Mouse (Mus musculus) CH12.LX (cell line): ENCODE data around the gene Sema4g. TPM values are rescaled to one million over a fixed set of nuclear protein-coding genes. Genes with fewer than 3 reads are reported as not detected.

Experiments
- DNase-seq: peaks from one replicate; pipeline ENCODE4 v3.0.0-alpha.2; 2013; ENCODE audit errors: extremely low read depth
- H3K27ac ChIP-seq: 2 replicates; pipeline ENCODE4 v1.5.1; 2012; ENCODE audit warnings: low read depth, mild to moderate bottlenecking, control low read depth, moderate library complexity; ENCODE audit not compliant: insufficient read depth
- H3K27me3 ChIP-seq: replicated peaks from 2 replicates; pipeline ENCODE3; 2012; ENCODE audit warnings: inconsistent platforms
- H3K36me3 ChIP-seq, 2 experiments: replicated peaks in 1 of 2; 2 replicates each; pipeline versions ENCODE3 to v1.6.1; 2012; ENCODE audit warnings: inconsistent platforms in 1 of 2, low read length in 1 of 2, mild to moderate bottlenecking in 1 of 2, mixed read lengths in 1 of 2, moderate library complexity in 1 of 2; ENCODE audit not compliant: control insufficient read depth in 1 of 2, insufficient read depth in 1 of 2
- H3K4me1 ChIP-seq, 2 experiments: 2 replicates each; pipeline ENCODE4 v1.6.1; 2012; ENCODE audit warnings: inconsistent platforms in 1 of 2, moderate library complexity in 1 of 2; ENCODE audit not compliant: insufficient read depth in 2 of 2, control insufficient read depth in 1 of 2
- H3K4me2 ChIP-seq: 2 replicates; pipeline ENCODE4 v1.6.1; 2012; ENCODE audit warnings: low read depth, mild to moderate bottlenecking, control low read depth; ENCODE audit not compliant: poor library complexity, insufficient read depth, severe bottlenecking
- H3K4me3 ChIP-seq, 3 experiments: fragments of 150-350 bp in 1 of 3; sonication (generic) in 1 of 3; replicated peaks in 1 of 3; 2 replicates each; pipeline versions ENCODE3 to v1.5.1; 2011 to 2012; ENCODE audit warnings: low read depth in 2 of 3, low read length in 2 of 3, mild to moderate bottlenecking in 2 of 3, moderate library complexity in 2 of 3, control low read depth in 1 of 3, improper control_type of control experiment in 1 of 3, inconsistent platforms in 1 of 3, mixed read lengths in 1 of 3; ENCODE audit not compliant: poor library complexity in 1 of 3
- H3K79me2 ChIP-seq: replicated peaks from 2 replicates; pipeline ENCODE4 v1.6.1; 2012; ENCODE audit warnings: mild to moderate bottlenecking, moderate library complexity; ENCODE audit not compliant: control insufficient read depth, poor library complexity, insufficient read depth, severe bottlenecking; ENCODE audit errors: extremely low read depth
- H3K9ac ChIP-seq: 2 replicates; pipeline ENCODE4 v1.6.1; 2012; ENCODE audit warnings: low read depth, mild to moderate bottlenecking, control low read depth, moderate library complexity; ENCODE audit not compliant: insufficient read depth
- H3K9me3 ChIP-seq: replicated peaks from 2 replicates; pipeline ENCODE3; 2012; ENCODE audit warnings: low read length, inconsistent platforms, mixed read lengths
- CHD1 ChIP-seq: IDR thresholded peaks from 2 replicates; pipeline ENCODE4 v1.6.1; 2012; ENCODE audit warnings: low read depth, low read length, improper control_type of control experiment, inconsistent platforms
- E2F4 ChIP-seq: IDR thresholded peaks from 2 replicates; pipeline ENCODE4 v1.6.1; 2011; ENCODE audit warnings: low read depth, low read length, improper control_type of control experiment; ENCODE audit not compliant: insufficient replicate concordance
- ETS1 ChIP-seq: conservative IDR thresholded peaks from 2 replicates; pipeline ENCODE4 v1.6.1; 2012; ENCODE audit warnings: low read depth, mild to moderate bottlenecking, inconsistent platforms, low read length, improper control_type of control experiment, moderate library complexity
- MAX ChIP-seq: IDR thresholded peaks from 2 replicates; pipeline ENCODE4 v1.6.1; 2011; ENCODE audit warnings: low read length, improper control_type of control experiment
- MAZ ChIP-seq: IDR thresholded peaks from 2 replicates; pipeline ENCODE4 v1.6.1; 2012; ENCODE audit warnings: low read depth, mild to moderate bottlenecking, inconsistent platforms, low read length, improper control_type of control experiment, moderate library complexity
- NELFE ChIP-seq: IDR thresholded peaks from 2 replicates; pipeline ENCODE4 v1.6.1; 2011; ENCODE audit warnings: low read depth, low read length, improper control_type of control experiment
- RAD21 ChIP-seq: IDR thresholded peaks from 2 replicates; pipeline ENCODE4 v1.6.1; 2011; ENCODE audit warnings: low read depth, mild to moderate bottlenecking, low read length, improper control_type of control experiment, moderate library complexity
- RCOR1 ChIP-seq: conservative IDR thresholded peaks from 2 replicates; pipeline ENCODE4 v1.6.1; 2012; ENCODE audit warnings: low read depth, mild to moderate bottlenecking, inconsistent platforms, low read length, improper control_type of control experiment
- SMC3 ChIP-seq: IDR thresholded peaks from 2 replicates; pipeline ENCODE4 v1.6.1; 2011; ENCODE audit warnings: low read depth, low read length, improper control_type of control experiment
- TCF12 ChIP-seq: IDR thresholded peaks from 2 replicates; pipeline ENCODE4 v1.6.1; 2014; ENCODE audit warnings: low read depth, mild to moderate bottlenecking, inconsistent platforms, low read length, improper control_type of control experiment
- UBTF ChIP-seq: IDR thresholded peaks from 2 replicates; pipeline ENCODE4 v1.6.1; 2012; ENCODE audit warnings: low read depth, mild to moderate bottlenecking, inconsistent platforms, low read length, improper control_type of control experiment, moderate library complexity
- USF2 ChIP-seq: conservative IDR thresholded peaks from 2 replicates; pipeline ENCODE4 v1.6.1; 2011; ENCODE audit warnings: low read depth, low read length, improper control_type of control experiment
- dilution Hi-C: fragments of 300-500 bp; cut with MboI; formaldehyde crosslinking; loops from 2 replicates; pipeline ENCODE4 v1.14.3; 2020; ENCODE audit warnings: low sequenced_read_pairs; ENCODE audit not compliant: extremely low pct_unique_long_range_greater_than_20kb, extremely low pct_ligation_motif_present
- in situ Hi-C: fragments of 300-500 bp; cut with MboI; formaldehyde crosslinking; loops from 3 replicates; pipeline ENCODE4 v1.14.3; 2019; ENCODE audit warnings: low sequenced_read_pairs, low pct_ligation_motif_present, low pct_unique_long_range_greater_than_20kb, mixed read lengths
- polyA plus RNA-seq: library from polyadenylated mRNA; unstranded; fragments of >175 nt; gene quantifications from 2 replicates; pipeline ENCODE4 v1.2.1, GENCODE M21; 2012; ENCODE audit warnings: low read depth; ENCODE audit not compliant: insufficient read length
- total RNA-seq, 2 experiments: library from RNA; depleted of rRNA; stranded (reverse); fragments of 300-350 nt in 1 of 2; fragments of >200 nt in 1 of 2; gene quantifications; 2 replicates each; pipeline ENCODE4 v1.2.3; 2012 to 2014

The Sema4g gene
- total and polyA plus RNA-seq, 3 experiments, result 0.71 to 8.4 (median 1.1) TPM

- H3K9ac ChIP-seq, result no peak overlapping the region
- no peak overlapping the region for H3K4me3 ChIP-seq
- H3K79me2 ChIP-seq, result no peaks in the 10 kb centered on the region
- H3K4me1 ChIP-seq, result peaks cover 4% of the 10 kb centered on the region in 2 experiments; a peak in 1 of 4 replicates
- DNase-seq, result no peak
- H3K27me3 ChIP-seq, result peaks cover 66% of the 10 kb centered on the region
- dilution Hi-C loops (no loop called here), in situ Hi-C loops (loop anchor here (25.0 kb wide), 1 partner anchor 453 kb away; no protein-coding TSS in a partner anchor)
- no peaks in the 10 kb centered on the region for H3K36me3 ChIP-seq
- no peaks in the 10 kb centered on the region for H3K9me3 ChIP-seq
- no peak overlapping the region for H3K4me2 ChIP-seq
- no peak overlapping the region for H3K27ac ChIP-seq
- TF ChIP-seq CHD1 (no peak), USF2 (no peak), NELFE (no peak), RCOR1 (no peak), ETS1 (no peak), RAD21 (no peak), TCF12 (no peak), E2F4 (no peak)
- TF ChIP-seq, all 38 proteins: peak for 0
These were observed 51.3 kb downstream of the Sema4g start for GRCm38 (mm10) chr19:45040214-45040613.

GRCm38 (mm10) chr19:45044389-45044927, 55.6 kb downstream of the Sema4g start:
- Histone ChIP-seq H3K9me3 (no peaks in the 10 kb centered on the region), H3K27ac (no peak overlapping the region), H3K4me2 (no peak overlapping the region), H3K79me2 (no peaks in the 10 kb centered on the region), H3K36me3 (peaks cover 0 to 5% of the 10 kb centered on the region in 2 experiments), H3K27me3 (peaks cover 75% of the 10 kb centered on the region), H3K4me1 (peaks cover 4 to 30% of the 10 kb centered on the region in 2 experiments; a peak in 3 of 4 replicates), H3K4me3 (no peak overlapping the region), H3K9ac (no peak overlapping the region)
- in situ Hi-C loops (loop anchor here (25.0 kb wide), 1 partner anchor 457 kb away; no protein-coding TSS in a partner anchor), dilution Hi-C loops (no loop called here)
- TF ChIP-seq MAX, result no peak
- TF ChIP-seq RAD21, result no peak
- no peak for TF ChIP-seq E2F4
- TF ChIP-seq UBTF, result no peak
- TF ChIP-seq MAZ, result no peak
- no peak for DNase-seq

- Histone ChIP-seq H3K27me3 (peaks cover 67% of the 10 kb centered on the region), H3K9ac (no peak overlapping the region), H3K36me3 (peaks cover 3 to 12% of the 10 kb centered on the region in 2 experiments), H3K4me1 (peaks cover 4 to 30% of the 10 kb centered on the region in 2 experiments; a peak in 3 of 4 replicates), H3K4me3 (no peak overlapping the region), H3K9me3 (no peaks in the 10 kb centered on the region), H3K79me2 (no peaks in the 10 kb centered on the region), H3K27ac (no peak overlapping the region), H3K4me2 (no peak overlapping the region)
- TF ChIP-seq SMC3, result no peak
- no peak for DNase-seq
- dilution Hi-C loops, result no loop called here
- in situ Hi-C loops, result loop anchor here (25.0 kb wide), 1 partner anchor 458 kb away; no protein-coding TSS in a partner anchor
These were observed 56.3 kb downstream of the Sema4g start for GRCm38 (mm10) chr19:45045236-45045635.
